Mouse (Mus musculus) midbrain, embryonic 14.5 days (tissue): ENCODE results near the gene F2rl1. TPM values are rescaled to one million over a fixed set of nuclear protein-coding genes. Genes with fewer than 3 reads are reported as not detected.

Source experiments
- ATAC-seq: fragments of 200-750 bp; cut with Nextera tagmentation; 2 replicates; pipeline ENCODE4 v1.8.0; 2017; ENCODE audit warnings: moderate number of reproducible peaks, moderate library complexity; ENCODE audit not compliant: low FRiP score, low TSS enrichment
- DNase-seq: peaks from one replicate; pipeline ENCODE4 v3.0.0-alpha.2; 2015
- H3K27ac ChIP-seq: fragments of 300-500 bp; sonication (generic); replicated peaks from 2 replicates; pipeline ENCODE4 v1.5.1; 2014; ENCODE audit warnings: mild to moderate bottlenecking, low read depth, low read length, moderate library complexity
- H3K27me3 ChIP-seq: fragments of 300-500 bp; sonication (generic); 2 replicates; pipeline ENCODE4 v1.6.1; 2014; ENCODE audit warnings: low read length, control low read depth, mixed read lengths; ENCODE audit not compliant: control insufficient read depth, insufficient read depth
- H3K36me3 ChIP-seq: fragments of 300-500 bp; sonication (generic); 2 replicates; pipeline ENCODE4 v1.6.1; 2014; ENCODE audit warnings: low read length, control low read depth; ENCODE audit not compliant: control insufficient read depth, insufficient read depth
- H3K4me1 ChIP-seq: fragments of 300-500 bp; sonication (generic); 2 replicates; pipeline ENCODE4 v1.6.1; 2014; ENCODE audit warnings: mild to moderate bottlenecking, antibody characterized with exemption, low read length, control low read depth; ENCODE audit not compliant: control insufficient read depth, insufficient read depth
- H3K4me2 ChIP-seq: fragments of 300-500 bp; sonication (generic); 2 replicates; pipeline ENCODE4 v1.6.1; 2014; ENCODE audit warnings: mild to moderate bottlenecking, low read length, moderate library complexity
- H3K4me3 ChIP-seq: fragments of 300-500 bp; sonication (generic); replicated peaks from 2 replicates; pipeline ENCODE4 v1.5.1; 2014; ENCODE audit warnings: low read depth, low read length
- H3K9ac ChIP-seq: fragments of 300-500 bp; sonication (generic); replicated peaks from 2 replicates; pipeline ENCODE4 v1.6.1; 2014; ENCODE audit warnings: mild to moderate bottlenecking, low read length, moderate library complexity
- H3K9me3 ChIP-seq: fragments of 300-500 bp; sonication (generic); 2 replicates; pipeline ENCODE4 v1.6.1; 2016; ENCODE audit warnings: low read length, control low read depth, mixed read lengths; ENCODE audit not compliant: control insufficient read depth
- whole genome bisulfite sequencing: fragments of 180-500 bp; shearing (Covaris S2); extraction: QIAGEN DNeasy Blood & Tissue Kit; methylation state at CpG from one replicate; pipeline ENCODE4 v1.1.7; 2014; 5-methylcytosine and 5-hydroxymethylcytosine counted together
- polyA plus RNA-seq: library from polyadenylated mRNA; unstranded; fragments of >200 nt; fragmentation: Nextera tagmentation; extraction: Ambion mirVana; gene quantifications from 2 replicates; pipeline ENCODE4 v1.2.1, GENCODE M21; 2014

F2rl1 gene
- polyA plus RNA-seq, 1 experiment from 2014 or later = 0.12 TPM

GRCm38 (mm10) chr13:95553885-95554492 is 29.0 kb upstream of the F2rl1 start:
- Histone ChIP-seq H3K4me3 (no peak overlapping the region), H3K4me1 (no peaks in the 10 kb centered on the region), H3K9ac (no peak overlapping the region), H3K36me3 (no peaks in the 10 kb centered on the region), H3K9me3 (no peaks in the 10 kb centered on the region), H3K4me2 (no peak overlapping the region), H3K27ac (no peak overlapping the region), H3K27me3 (no peaks in the 10 kb centered on the region)
- 77% methylated on average over 11 of the region's 11 CpGs for WGBS
- no peak for ATAC-seq
- DNase-seq = no peak

- Histone ChIP-seq H3K36me3 (no peaks in the 10 kb centered on the region), H3K27ac (no peak overlapping the region), H3K9ac (no peak overlapping the region), H3K4me2 (no peak overlapping the region), H3K4me3 (no peak overlapping the region), H3K9me3 (no peaks in the 10 kb centered on the region), H3K4me1 (peaks cover 16% of the 10 kb centered on the region), H3K27me3 (no peaks in the 10 kb centered on the region)
- 81% methylated on average over 2 of the region's 2 CpGs for WGBS
- DNase-seq (no peak), ATAC-seq (no peak)
These were observed 25.8 kb upstream of the F2rl1 start for GRCm38 (mm10) chr13:95550636-95551370.

- H3K9me3 ChIP-seq = no peaks in the 10 kb centered on the region
- peaks cover 16% of the 10 kb centered on the region for H3K4me1 ChIP-seq
- H3K27me3 ChIP-seq = no peaks in the 10 kb centered on the region
- WGBS = 12% methylated on average over 3 of the region's 3 CpGs
- DNase-seq (peak; percentile 27), ATAC-seq (no peak)
- H3K4me2 ChIP-seq = no peak overlapping the region
- H3K9ac ChIP-seq = no peak overlapping the region
- H3K4me3 ChIP-seq = no peak overlapping the region
- no peak overlapping the region for H3K27ac ChIP-seq
- no peaks in the 10 kb centered on the region for H3K36me3 ChIP-seq
These were observed 24.4 kb upstream of the F2rl1 start for GRCm38 (mm10) chr13:95549421-95549820.

- WGBS = 6% methylated on average over 6 of the region's 6 CpGs
- ATAC-seq = peak; percentile 11; the same call in 1 of the 2 replicates
- Histone ChIP-seq H3K9ac (no peak overlapping the region), H3K27ac (no peak overlapping the region), H3K4me1 (peaks cover 16% of the 10 kb centered on the region), H3K36me3 (no peaks in the 10 kb centered on the region), H3K27me3 (no peaks in the 10 kb centered on the region), H3K4me2 (peak overlapping the region; percentile 30), H3K4me3 (no peak overlapping the region), H3K9me3 (no peaks in the 10 kb centered on the region)
- DNase-seq = peak; percentile 55
These were observed 23.8 kb upstream of the F2rl1 start for GRCm38 (mm10) chr13:95548856-95549255.

GRCm38 (mm10) chr13:95548291-95548789 is 23.3 kb upstream of the F2rl1 start:
- Histone ChIP-seq H3K36me3 (no peaks in the 10 kb centered on the region), H3K9ac (no peak overlapping the region), H3K27me3 (no peaks in the 10 kb centered on the region), H3K9me3 (no peaks in the 10 kb centered on the region), H3K4me2 (peak overlapping the region; percentile 30; the same call in 1 of the 2 replicates), H3K4me3 (no peak overlapping the region), H3K27ac (no peak overlapping the region), H3K4me1 (peaks cover 16% of the 10 kb centered on the region)
- DNase-seq (peak; percentile 50), ATAC-seq (no peak)
- 25% methylated on average over 20 of the region's 20 CpGs for WGBS

- Histone ChIP-seq H3K9me3 (no peaks in the 10 kb centered on the region), H3K4me2 (peak overlapping the region; percentile 33), H3K4me1 (peaks cover 16% of the 10 kb centered on the region), H3K27ac (peak overlapping the region; percentile 41; the same call in 1 of the 2 replicates), H3K9ac (0 out of 2 replicates have a peak overlapping the region, but pooled peaks have one; percentile 2), H3K4me3 (no peak overlapping the region), H3K36me3 (no peaks in the 10 kb centered on the region), H3K27me3 (no peaks in the 10 kb centered on the region)
- peak; percentile 65 for DNase-seq
- WGBS = 12% methylated on average over 12 of the region's 12 CpGs
- peak; percentile 43; the same call in 1 of the 2 replicates for ATAC-seq
These were observed 22.1 kb upstream of the F2rl1 start for GRCm38 (mm10) chr13:95547090-95547611.

GRCm38 (mm10) chr13:95546251-95546650 is 21.2 kb upstream of the F2rl1 start:
- 68% methylated on average over 6 of the region's 6 CpGs for WGBS
- DNase-seq = no peak
- no peaks in the 10 kb centered on the region for H3K9me3 ChIP-seq
- H3K4me1 ChIP-seq = peaks cover 16% of the 10 kb centered on the region
- no peak overlapping the region for H3K4me3 ChIP-seq
- H3K27ac ChIP-seq = no peak overlapping the region
- no peak overlapping the region for H3K9ac ChIP-seq
- no peaks in the 10 kb centered on the region for H3K36me3 ChIP-seq
- no peaks in the 10 kb centered on the region for H3K27me3 ChIP-seq
- no peak for ATAC-seq
- H3K4me2 ChIP-seq = no peak overlapping the region

GRCm38 (mm10) chr13:95545729-95546186 is 20.7 kb upstream of the F2rl1 start:
- H3K36me3 ChIP-seq = no peaks in the 10 kb centered on the region
- no peak overlapping the region for H3K27ac ChIP-seq
- H3K27me3 ChIP-seq = no peaks in the 10 kb centered on the region
- H3K4me2 ChIP-seq = no peak overlapping the region
- ATAC-seq = no peak
- 75% methylated on average over 7 of the region's 7 CpGs for WGBS
- DNase-seq = no peak
- H3K9me3 ChIP-seq = no peaks in the 10 kb centered on the region
- no peak overlapping the region for H3K9ac ChIP-seq
- no peak overlapping the region for H3K4me3 ChIP-seq
- peaks cover 16% of the 10 kb centered on the region for H3K4me1 ChIP-seq
